Mouse (Mus musculus) liver, embryonic 16.5 days (tissue): ENCODE data around the gene Gm37240. TPM values are rescaled to one million over a fixed set of nuclear protein-coding genes. Genes with fewer than 3 reads are reported as not detected.

Experiments used
- ATAC-seq: fragments of 200-750 bp; cut with Nextera tagmentation; 2 replicates; pipeline ENCODE4 v1.8.0; 2017; ENCODE audit warnings: low read depth, mild to moderate bottlenecking, moderate number of reproducible peaks, moderate library complexity
- H3K27ac ChIP-seq: fragments of 300-500 bp; sonication (generic); 2 replicates; pipeline ENCODE4 v1.5.1; 2014; ENCODE audit warnings: mild to moderate bottlenecking, low read length
- H3K27me3 ChIP-seq: fragments of 300-500 bp; sonication (generic); 2 replicates; pipeline ENCODE4 v1.6.1; 2014; ENCODE audit warnings: low read depth, low read length, mixed read lengths; ENCODE audit not compliant: control insufficient read depth, insufficient read depth
- H3K36me3 ChIP-seq: fragments of 300-500 bp; sonication (generic); 2 replicates; pipeline ENCODE4 v1.6.1; 2014; ENCODE audit warnings: mild to moderate bottlenecking; ENCODE audit not compliant: control insufficient read depth, insufficient read depth
- H3K4me1 ChIP-seq: fragments of 300-500 bp; sonication (generic); 2 replicates; pipeline ENCODE4 v1.6.1; 2014; ENCODE audit warnings: low read depth, low read length, mixed read lengths; ENCODE audit not compliant: control insufficient read depth
- H3K4me2 ChIP-seq: fragments of 300-500 bp; sonication (generic); 2 replicates; pipeline ENCODE4 v1.6.1; 2014; ENCODE audit warnings: low read depth, low read length, mixed read lengths
- H3K4me3 ChIP-seq: fragments of 300-500 bp; sonication (generic); 2 replicates; pipeline ENCODE4 v1.5.1; 2014; ENCODE audit warnings: low read depth, mild to moderate bottlenecking, low read length
- H3K9ac ChIP-seq: fragments of 300-500 bp; sonication (generic); 2 replicates; pipeline ENCODE4 v1.6.1; 2014; ENCODE audit warnings: low read depth, low read length
- H3K9me3 ChIP-seq: fragments of 300-500 bp; sonication (generic); replicated peaks from 2 replicates; pipeline ENCODE4 v1.6.1; 2016; ENCODE audit warnings: low read length; ENCODE audit not compliant: control insufficient read depth
- WGBS: fragments of 180-500 bp; shearing (Covaris S2); extraction: QIAGEN DNeasy Blood & Tissue Kit; methylation state at CpG from one replicate; pipeline ENCODE4 v1.1.7; 2014; ENCODE audit not compliant: insufficient replicate concordance; 5-methylcytosine and 5-hydroxymethylcytosine counted together
- polyA plus RNA-seq: library from polyadenylated mRNA; unstranded; fragments of >200 nt; fragmentation: Nextera tagmentation; extraction: Ambion mirVana; gene quantifications from 2 replicates; pipeline ENCODE4 v1.2.1, GENCODE M21; 2015

Gm37240 gene
- polyA plus RNA-seq, 1 experiment from 2014 or later = 0.65 TPM

- ATAC-seq = no peak
- Histone ChIP-seq H3K4me2 (no peak overlapping the region), H3K9ac (no peak overlapping the region), H3K4me1 (no peaks in the 10 kb centered on the region), H3K27me3 (no peaks in the 10 kb centered on the region), H3K27ac (no peak overlapping the region), H3K9me3 (no peaks in the 10 kb centered on the region), H3K36me3 (no peaks in the 10 kb centered on the region), H3K4me3 (no peak overlapping the region)
- 43% methylated on average over 7 of the region's 7 CpGs for WGBS
Measured at GRCm38 (mm10) chr3:84615856-84616225, 1271.5 kb downstream of the Gm37240 start.

- H3K4me2 ChIP-seq = no peak overlapping the region
- no peak overlapping the region for H3K9ac ChIP-seq
- no peaks in the 10 kb centered on the region for H3K9me3 ChIP-seq
- H3K4me1 ChIP-seq = no peaks in the 10 kb centered on the region
- H3K4me3 ChIP-seq = no peak overlapping the region
- no peak overlapping the region for H3K27ac ChIP-seq
- no peaks in the 10 kb centered on the region for H3K36me3 ChIP-seq
- ATAC-seq = no peak
- H3K27me3 ChIP-seq = no peaks in the 10 kb centered on the region
- WGBS = 21% methylated on average over 5 of the region's 5 CpGs
Measured at GRCm38 (mm10) chr3:84615050-84615855, 1272.1 kb downstream of the Gm37240 start.

GRCm38 (mm10) chr3:84610183-84610710, 1277.1 kb downstream of the Gm37240 start:
- no peak overlapping the region for H3K27ac ChIP-seq
- H3K27me3 ChIP-seq = no peaks in the 10 kb centered on the region
- no peak for ATAC-seq

DNA sequence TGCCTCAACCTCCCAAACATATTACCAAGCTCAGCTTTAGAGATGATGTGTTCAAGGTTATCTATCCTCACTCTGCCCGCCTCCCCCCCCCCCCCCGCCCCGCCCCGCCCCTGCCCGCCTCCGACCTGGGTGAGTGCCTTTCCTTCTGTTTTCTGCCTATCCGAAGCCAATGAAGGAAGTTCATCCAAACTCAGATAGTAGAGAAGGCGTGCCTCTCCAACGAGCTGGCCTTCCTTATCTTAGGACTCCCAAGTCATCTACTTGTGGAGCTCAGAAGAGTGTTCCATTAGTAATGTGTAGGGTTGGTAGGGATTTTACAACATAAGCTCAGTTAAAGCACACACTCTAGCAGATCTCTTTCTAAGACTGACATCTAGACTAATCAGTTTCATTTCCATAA, 1284.1 kb downstream of the Gm37240 start:
- 17% methylated on average over 6 of the region's 9 CpGs for WGBS
- H3K4me3 ChIP-seq = no peak overlapping the region
- H3K4me1 ChIP-seq = no peaks in the 10 kb centered on the region
- H3K36me3 ChIP-seq = no peaks in the 10 kb centered on the region
- H3K27ac ChIP-seq = no peak overlapping the region
- no peak for ATAC-seq
- no peaks in the 10 kb centered on the region for H3K27me3 ChIP-seq
- H3K9me3 ChIP-seq = no peaks in the 10 kb centered on the region
- no peak overlapping the region for H3K4me2 ChIP-seq
- no peak overlapping the region for H3K9ac ChIP-seq

More at GRCm38 (mm10) chr3:84610183-84610710, 1277.1 kb downstream of the Gm37240 start:
- Histone ChIP-seq H3K36me3 (no peaks in the 10 kb centered on the region), H3K9me3 (no peaks in the 10 kb centered on the region), H3K4me3 (no peak overlapping the region), H3K4me1 (no peaks in the 10 kb centered on the region), H3K9ac (no peak overlapping the region), H3K4me2 (no peak overlapping the region)
- 61% methylated on average over 9 of the region's 9 CpGs for WGBS

DNA sequence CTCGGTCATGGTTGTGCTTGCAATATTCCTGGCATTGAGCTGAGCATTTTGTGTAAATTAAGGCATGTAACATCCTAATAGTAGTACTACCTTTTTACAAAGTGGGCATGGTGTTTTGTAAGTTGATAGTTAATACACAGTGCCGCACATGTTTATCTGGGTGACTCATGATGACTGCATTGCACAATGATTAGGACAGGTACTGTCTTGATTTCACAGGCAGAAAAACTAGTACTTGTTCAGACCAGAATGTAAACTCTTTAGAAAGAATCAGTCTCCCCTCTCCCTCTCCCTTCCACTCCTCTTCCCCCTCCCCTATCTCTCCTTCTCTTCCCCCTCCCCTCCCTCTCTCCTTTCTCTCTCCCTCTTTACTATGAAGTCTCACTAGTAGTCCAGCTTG, 1284.6 kb downstream of the Gm37240 start:
- no peaks in the 10 kb centered on the region for H3K36me3 ChIP-seq
- H3K4me1 ChIP-seq = no peaks in the 10 kb centered on the region
- no peak overlapping the region for H3K9ac ChIP-seq
- H3K9me3 ChIP-seq = no peaks in the 10 kb centered on the region
- no peaks in the 10 kb centered on the region for H3K27me3 ChIP-seq
- 53% methylated on average over 2 of the region's 2 CpGs for WGBS
- H3K4me2 ChIP-seq = no peak overlapping the region
- H3K27ac ChIP-seq = no peak overlapping the region
- no peak overlapping the region for H3K4me3 ChIP-seq
- ATAC-seq = no peak

- H3K4me1 ChIP-seq = no peaks in the 10 kb centered on the region
- no peak overlapping the region for H3K4me2 ChIP-seq
- no peak overlapping the region for H3K9ac ChIP-seq
- H3K27me3 ChIP-seq = no peaks in the 10 kb centered on the region
- no peak overlapping the region for H3K27ac ChIP-seq
- no peaks in the 10 kb centered on the region for H3K9me3 ChIP-seq
- H3K4me3 ChIP-seq = no peak overlapping the region
- no peak for ATAC-seq
- no peaks in the 10 kb centered on the region for H3K36me3 ChIP-seq
- 62% methylated on average over 9 of the region's 9 CpGs for WGBS
Measured at GRCm38 (mm10) chr3:84601870-84602495, 1285.3 kb downstream of the Gm37240 start.

DNA sequence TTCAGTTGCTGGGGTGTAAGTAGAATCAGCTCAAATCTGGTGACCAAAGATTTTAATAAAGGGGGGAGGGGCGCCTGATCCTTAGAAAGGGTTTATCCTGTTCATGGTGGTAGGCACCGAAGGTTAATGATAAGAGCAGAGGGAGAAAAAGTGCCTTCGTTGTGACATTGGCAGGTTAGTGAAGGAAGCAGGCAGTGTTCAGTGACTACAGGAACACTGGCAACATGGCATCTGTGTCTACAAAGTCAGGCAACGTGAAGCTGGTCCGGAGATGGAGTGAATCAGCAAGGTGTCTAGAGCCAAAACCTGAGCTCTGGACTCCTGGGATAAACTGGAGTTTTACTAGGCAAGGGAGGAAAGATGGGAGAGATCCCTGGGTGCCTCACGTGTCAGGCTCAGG, 1288.6 kb downstream of the Gm37240 start:
- H3K4me3 ChIP-seq = no peak overlapping the region
- no peak for ATAC-seq
- H3K36me3 ChIP-seq = no peaks in the 10 kb centered on the region
- H3K9me3 ChIP-seq = no peaks in the 10 kb centered on the region
- no peak overlapping the region for H3K4me2 ChIP-seq
- no peak overlapping the region for H3K9ac ChIP-seq
- peaks cover 15% of the 10 kb centered on the region for H3K27me3 ChIP-seq
- peaks cover 3% of the 10 kb centered on the region for H3K4me1 ChIP-seq
- H3K27ac ChIP-seq = no peak overlapping the region
- 58% methylated on average over 6 of the region's 6 CpGs for WGBS

GRCm38 (mm10) chr3:84597996-84598734, 1289.2 kb downstream of the Gm37240 start:
- Histone ChIP-seq H3K4me2 (no peak overlapping the region), H3K36me3 (no peaks in the 10 kb centered on the region), H3K4me1 (peaks cover 3% of the 10 kb centered on the region), H3K27me3 (peaks cover 15% of the 10 kb centered on the region), H3K27ac (no peak overlapping the region), H3K4me3 (no peak overlapping the region), H3K9ac (no peak overlapping the region), H3K9me3 (no peaks in the 10 kb centered on the region)
- 33% methylated on average over 6 of the region's 6 CpGs for WGBS
- ATAC-seq = no peak
